Mouse (Mus musculus) midbrain, embryonic 12.5 days (tissue): ENCODE results near the gene Pcif1. TPM values are rescaled to one million over a fixed set of nuclear protein-coding genes. Genes with fewer than 3 reads are reported as not detected.
A peak's percentile ranks its signal among the peaks of the same experiment; 100 is the strongest.
"Not testable (repeated sequence)": the region's sequence is repeated elsewhere in the genome, so short reads cannot be mapped to it uniquely, and the experiment has no call there.

ENCODE experiments used
- ATAC-seq: fragments of 200-750 bp; cut with Nextera tagmentation; 2 replicates; pipeline ENCODE4 v1.8.0; 2017; ENCODE audit warnings: low read depth, moderate TSS enrichment, moderate library complexity; ENCODE audit not compliant: low FRiP score
- H3K27ac ChIP-seq: fragments of 300-500 bp; sonication (generic); replicated peaks from 2 replicates; pipeline ENCODE4 v1.5.1; 2016; ENCODE audit warnings: mild to moderate bottlenecking
- H3K27me3 ChIP-seq: fragments of 300-500 bp; sonication (generic); 2 replicates; pipeline ENCODE4 v1.6.1; 2016; ENCODE audit warnings: mild to moderate bottlenecking
- H3K36me3 ChIP-seq: fragments of 300-500 bp; sonication (generic); 2 replicates; pipeline ENCODE4 v1.6.1; 2016
- H3K4me1 ChIP-seq: fragments of 300-500 bp; sonication (generic); 2 replicates; pipeline ENCODE4 v1.6.1; 2016
- H3K4me2 ChIP-seq: fragments of 300-500 bp; sonication (generic); replicated peaks from 2 replicates; pipeline ENCODE4 v1.6.1; 2016; ENCODE audit warnings: mild to moderate bottlenecking, moderate library complexity
- H3K4me3 ChIP-seq: fragments of 300-500 bp; sonication (generic); 2 replicates; pipeline ENCODE4 v1.5.1; 2016; ENCODE audit warnings: mild to moderate bottlenecking
- H3K9ac ChIP-seq: fragments of 300-500 bp; sonication (generic); replicated peaks from 2 replicates; pipeline ENCODE4 v1.6.1; 2016; ENCODE audit warnings: mild to moderate bottlenecking, moderate library complexity
- H3K9me3 ChIP-seq: fragments of 300-500 bp; sonication (generic); 2 replicates; pipeline ENCODE4 v1.6.1; 2016; ENCODE audit warnings: mild to moderate bottlenecking
- WGBS: fragments of 180-500 bp; shearing (Covaris S2); methylation state at CpG from one replicate; pipeline ENCODE4 v1.1.7; 2016; 5-methylcytosine and 5-hydroxymethylcytosine counted together
- polyA plus RNA-seq: library from polyadenylated mRNA; unstranded; fragments of >200 nt; fragmentation: Nextera tagmentation; extraction: Ambion mirVana; gene quantifications from 2 replicates; pipeline ENCODE4 v1.2.1, GENCODE M21; 2016

The Pcif1 gene
- polyA plus RNA-seq, 1 experiment from 2014 or later = 96.9 TPM

GRCm38 (mm10) chr2:164857101-164857821, 21.8 kb upstream of the Pcif1 start, which contains the start of gene Pltp:
Gene Pltp (minus strand): TSS chr2:164857711.
- Histone ChIP-seq H3K4me3 (peak within 1 kb of the TSS; percentile 52), H3K4me1 (peaks cover 22% of the 10 kb centered on the region), H3K9ac (peak within 1 kb of the TSS; percentile 66), H3K27me3 (peaks cover 46% of the 10 kb centered on the region), H3K9me3 (no peaks in the 10 kb centered on the region), H3K27ac (peak within 1 kb of the TSS; percentile 58; the same call in 1 of the 2 replicates), H3K36me3 (no peaks in the 10 kb centered on the region), H3K4me2 (peak within 1 kb of the TSS; percentile 95)
- under 1% methylated on average over 46 of the region's 47 CpGs for WGBS
- ATAC-seq = peak; percentile 90

GRCm38 (mm10) chr2:164857842-164858553, 21.1 kb upstream of the Pcif1 start:
- Histone ChIP-seq H3K27me3 (peaks cover 46% of the 10 kb centered on the region), H3K4me2 (peak overlapping the region; percentile 95), H3K9ac (peak overlapping the region; percentile 66), H3K36me3 (no peaks in the 10 kb centered on the region), H3K4me3 (peak overlapping the region; percentile 52), H3K4me1 (peaks cover 22% of the 10 kb centered on the region), H3K9me3 (no peaks in the 10 kb centered on the region), H3K27ac (0 out of 2 replicates have a peak overlapping the region, but pooled peaks have one; percentile 58)
- ATAC-seq = no peak; the same call in 1 of the 2 replicates
- WGBS = 3% methylated on average over 19 of the region's 19 CpGs

- no peak overlapping the region for H3K4me2 ChIP-seq
- peaks cover 46% of the 10 kb centered on the region for H3K27me3 ChIP-seq
- no peaks in the 10 kb centered on the region for H3K36me3 ChIP-seq
- peaks cover 22% of the 10 kb centered on the region for H3K4me1 ChIP-seq
- no peak overlapping the region for H3K4me3 ChIP-seq
- ATAC-seq = no peak
- H3K9ac ChIP-seq = no peak overlapping the region
- no peak overlapping the region for H3K27ac ChIP-seq
- 56% methylated on average over 2 of the region's 2 CpGs for WGBS
- no peaks in the 10 kb centered on the region for H3K9me3 ChIP-seq
These were observed 19.9 kb upstream of the Pcif1 start for GRCm38 (mm10) chr2:164859155-164859554.

GRCm38 (mm10) chr2:164859640-164860432, 19.3 kb upstream of the Pcif1 start:
- Histone ChIP-seq H3K27ac (no peak overlapping the region), H3K4me2 (no peak overlapping the region), H3K4me1 (peaks cover 22% of the 10 kb centered on the region), H3K27me3 (peaks cover 43% of the 10 kb centered on the region), H3K4me3 (no peak overlapping the region), H3K36me3 (no peaks in the 10 kb centered on the region), H3K9ac (no peak overlapping the region), H3K9me3 (no peaks in the 10 kb centered on the region)
- WGBS = 58% methylated on average over 9 of the region's 9 CpGs
- no peak for ATAC-seq

DNA sequence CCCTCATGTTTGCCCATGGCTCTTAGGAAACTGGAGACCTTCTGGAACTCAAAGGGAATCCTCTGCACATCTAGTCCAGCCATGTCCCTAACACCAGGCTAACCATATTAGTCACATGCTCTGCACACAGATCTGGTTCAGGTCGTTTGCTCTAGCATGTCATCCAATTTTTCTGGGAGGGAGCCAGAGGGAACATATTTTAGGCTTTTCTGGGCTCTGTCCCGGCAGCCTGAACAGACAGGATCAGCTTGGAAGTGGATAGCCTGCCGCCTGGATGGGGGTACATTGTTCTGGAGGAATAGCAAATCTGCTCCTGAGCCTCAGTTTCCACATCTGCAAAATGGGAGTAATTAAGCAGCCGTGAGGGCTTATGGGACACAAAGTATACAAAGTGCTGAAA, 18.0 kb upstream of the Pcif1 start:
- ATAC-seq = no peak
- H3K4me2 ChIP-seq = no peak overlapping the region
- no peak overlapping the region for H3K9ac ChIP-seq
- H3K4me3 ChIP-seq = no peak overlapping the region
- H3K36me3 ChIP-seq = no peaks in the 10 kb centered on the region
- peaks cover 22% of the 10 kb centered on the region for H3K4me1 ChIP-seq
- no peaks in the 10 kb centered on the region for H3K9me3 ChIP-seq
- no peak overlapping the region for H3K27ac ChIP-seq
- 77% methylated on average over 4 of the region's 4 CpGs for WGBS
- peaks cover 36% of the 10 kb centered on the region for H3K27me3 ChIP-seq

DNA sequence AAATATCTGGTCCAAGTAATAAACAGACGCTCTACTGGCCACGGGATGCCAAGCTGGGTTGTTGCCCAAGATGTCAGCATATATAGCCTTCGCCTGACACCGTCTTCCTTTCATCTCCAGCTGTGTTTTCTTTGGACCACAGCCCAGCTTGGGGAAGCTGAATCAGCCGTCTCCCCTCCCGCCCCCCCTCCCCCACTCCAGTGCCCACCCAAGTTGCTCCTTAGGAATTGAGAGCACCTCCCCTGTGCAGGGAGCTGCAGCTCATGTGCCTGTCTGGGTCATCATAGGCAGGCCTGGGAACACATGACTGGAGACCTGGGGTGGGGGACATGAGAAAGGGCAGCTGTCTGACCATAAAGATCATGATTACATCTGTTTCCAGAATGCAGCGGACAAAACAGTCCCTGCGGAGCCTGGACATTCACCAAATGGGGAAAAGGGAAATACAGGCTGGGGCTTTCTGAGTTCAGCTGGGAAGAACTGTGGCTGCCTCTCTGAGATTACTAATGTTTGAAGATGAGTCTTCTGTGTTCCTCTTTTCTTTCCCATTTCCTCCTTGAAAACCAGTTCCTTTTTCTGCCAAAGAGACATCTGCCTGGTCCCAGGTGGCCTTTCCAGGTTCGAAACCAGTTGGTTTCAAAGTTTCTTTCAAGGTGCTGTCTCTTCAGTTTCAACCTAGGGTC, 16.8 kb upstream of the Pcif1 start:
- H3K27ac ChIP-seq = no peak overlapping the region; the same call in 1 of the 2 replicates
- H3K9ac ChIP-seq = no peak overlapping the region
- no peak overlapping the region for H3K4me3 ChIP-seq
- H3K27me3 ChIP-seq = peaks cover 26% of the 10 kb centered on the region
- H3K4me2 ChIP-seq = no peak overlapping the region
- 65% methylated on average over 9 of the region's 9 CpGs for WGBS
- H3K4me1 ChIP-seq = peaks cover 10% of the 10 kb centered on the region
- ATAC-seq = no peak
- no peaks in the 10 kb centered on the region for H3K9me3 ChIP-seq
- H3K36me3 ChIP-seq = no peaks in the 10 kb centered on the region

DNA sequence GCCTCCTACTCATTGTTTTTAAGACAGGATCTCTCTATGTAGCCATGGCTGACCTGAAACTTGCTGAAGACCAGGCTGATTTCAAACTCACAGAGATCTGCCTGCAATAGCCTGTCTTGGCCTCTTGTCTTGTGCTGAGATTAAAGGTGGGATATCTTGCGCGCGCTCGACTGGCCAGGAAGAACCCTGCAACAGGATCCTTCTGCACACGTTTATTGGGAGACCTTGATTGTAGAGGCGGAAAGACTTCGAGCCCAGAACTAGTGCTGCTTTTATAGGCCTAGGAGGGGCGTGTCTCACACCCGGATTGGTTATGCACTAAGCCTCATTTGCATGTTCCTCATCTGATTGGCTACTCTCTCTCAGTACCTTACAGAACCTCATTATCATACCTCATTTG, 15.7 kb upstream of the Pcif1 start:
- peaks cover 15% of the 10 kb centered on the region for H3K27me3 ChIP-seq
- H3K4me2 ChIP-seq, H3K27ac ChIP-seq, H3K4me3 ChIP-seq, ATAC-seq, H3K36me3 ChIP-seq, H3K9me3 ChIP-seq, H3K4me1 ChIP-seq, H3K9ac ChIP-seq: not testable (repeated sequence)
- 95% methylated on average over 8 of the region's 9 CpGs for WGBS

GRCm38 (mm10) chr2:164864593-164864992, 14.5 kb upstream of the Pcif1 start:
- no peak overlapping the region for H3K4me3 ChIP-seq
- H3K36me3 ChIP-seq = no peaks in the 10 kb centered on the region
- H3K4me2 ChIP-seq = no peak overlapping the region
- WGBS = 84% methylated on average over 4 of the region's 4 CpGs
- 0 out of 2 replicates have a peak, but pooled peaks cover 4% of the 10 kb centered on the region for H3K9me3 ChIP-seq
- no peak overlapping the region for H3K27ac ChIP-seq
- no peak for ATAC-seq
- H3K4me1 ChIP-seq = no peaks in the 10 kb centered on the region; the same call in 1 of the 2 replicates
- peaks cover 5% of the 10 kb centered on the region for H3K27me3 ChIP-seq
- no peak overlapping the region for H3K9ac ChIP-seq

DNA sequence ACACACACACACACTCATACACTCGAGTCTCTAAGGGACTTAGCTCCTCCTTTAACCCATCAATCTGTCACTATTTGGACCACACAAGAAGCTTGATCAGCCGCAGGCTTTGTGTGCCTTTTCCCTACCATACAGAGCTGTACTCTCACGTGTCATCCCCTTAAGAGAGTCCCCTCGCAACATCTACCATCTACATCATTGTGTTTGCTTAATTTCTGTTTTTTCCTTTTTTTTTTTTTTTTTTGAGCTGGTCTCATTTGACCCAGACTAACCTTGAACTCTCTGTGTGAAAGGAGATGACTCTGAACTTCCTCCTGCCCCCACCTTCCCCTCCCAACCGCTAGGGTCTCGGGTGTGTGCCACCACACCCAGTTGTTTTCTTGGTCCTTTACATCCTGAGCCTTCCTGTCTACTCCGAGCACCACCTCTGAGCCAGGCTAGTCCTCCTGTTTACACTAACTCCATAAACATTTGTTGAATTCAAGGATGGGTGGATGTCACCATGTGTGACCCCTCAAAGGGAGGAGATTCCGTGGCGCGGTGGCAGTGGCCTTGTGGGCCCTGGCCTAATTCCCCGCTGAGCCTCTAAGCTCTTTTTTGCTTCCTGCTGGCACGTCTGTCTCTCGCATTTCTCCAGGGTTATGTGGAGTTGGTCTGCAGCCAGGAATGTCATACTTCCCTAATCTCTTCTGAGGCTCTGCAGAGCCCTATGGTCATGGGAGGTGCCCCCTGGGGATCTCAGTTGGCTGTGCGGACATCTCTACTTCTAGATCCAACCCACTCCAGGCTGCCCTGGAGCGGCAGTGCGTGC, 12.2 kb upstream of the Pcif1 start:
- 71% methylated on average over 16 of the region's 16 CpGs for WGBS
- H3K9me3 ChIP-seq = 0 out of 2 replicates have a peak, but pooled peaks cover 4% of the 10 kb centered on the region
- no peak overlapping the region for H3K4me3 ChIP-seq
- no peak overlapping the region for H3K4me2 ChIP-seq
- H3K27ac ChIP-seq = no peak overlapping the region
- H3K27me3 ChIP-seq = no peaks in the 10 kb centered on the region
- no peak overlapping the region for H3K9ac ChIP-seq
- H3K4me1 ChIP-seq = no peaks in the 10 kb centered on the region; the same call in 1 of the 2 replicates
- ATAC-seq = no peak
- no peaks in the 10 kb centered on the region for H3K36me3 ChIP-seq

DNA sequence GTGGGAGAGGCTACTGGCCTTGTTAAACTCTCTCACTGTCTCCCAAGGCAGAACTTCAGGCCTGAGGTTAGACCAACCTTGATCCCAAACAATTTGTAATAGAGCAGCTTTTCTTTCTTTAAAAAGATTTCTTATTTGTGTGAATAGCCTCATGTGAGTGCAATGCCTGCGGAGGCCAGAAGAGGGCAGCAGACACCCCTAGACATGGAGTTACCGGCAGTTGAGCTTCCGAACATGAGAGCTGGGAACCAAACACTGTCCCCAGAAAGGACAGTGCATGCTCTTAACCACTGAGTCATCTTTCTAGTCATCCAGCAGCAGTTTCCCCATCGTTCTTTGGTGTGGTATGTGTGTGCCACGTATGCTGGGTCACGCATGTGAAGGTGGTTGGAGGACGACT, 11.5 kb upstream of the Pcif1 start:
- Histone ChIP-seq H3K4me2 (no peak overlapping the region), H3K9ac (no peak overlapping the region), H3K27me3 (no peaks in the 10 kb centered on the region), H3K36me3 (no peaks in the 10 kb centered on the region), H3K9me3 (0 out of 2 replicates have a peak, but pooled peaks cover 4% of the 10 kb centered on the region), H3K27ac (no peak overlapping the region), H3K4me3 (no peak overlapping the region), H3K4me1 (no peaks in the 10 kb centered on the region)
- no peak for ATAC-seq
- WGBS = 92% methylated on average over 7 of the region's 7 CpGs

GRCm38 (mm10) chr2:164868491-164868890, 10.6 kb upstream of the Pcif1 start:
- Histone ChIP-seq H3K36me3 (no peaks in the 10 kb centered on the region), H3K27me3 (no peaks in the 10 kb centered on the region), H3K27ac (no peak overlapping the region), H3K4me1 (no peaks in the 10 kb centered on the region), H3K9me3 (0 out of 2 replicates have a peak, but pooled peaks cover 4% of the 10 kb centered on the region), H3K4me3 (no peak overlapping the region), H3K9ac (no peak overlapping the region), H3K4me2 (no peak overlapping the region)
- ATAC-seq = no peak
- 82% methylated on average over 7 of the region's 7 CpGs for WGBS
